Mouse (Mus musculus): ENCODE data around the gene Clasp2.
"Not testable (repeated sequence)": the region's sequence is repeated elsewhere in the genome, so short reads cannot be mapped to it uniquely, and the experiment has no call there.

The Clasp2 gene

GRCm38 (mm10) chr9:113755888-113756719, 14.8 kb downstream of the Clasp2 start:
- no peak for DNase-seq (ENCODE audit: low spot score)

GRCm38 (mm10) chr9:113758472-113758871, 17.2 kb downstream of the Clasp2 start:
- no peak for DNase-seq (ENCODE audit: low spot score)

GRCm38 (mm10) chr9:113759684-113760083, 18.4 kb downstream of the Clasp2 start:
- DNase-seq (ENCODE audit: low spot score) = no peak

- no peak for DNase-seq (ENCODE audit: low spot score)
Measured at GRCm38 (mm10) chr9:113762389-113762788, 21.1 kb downstream of the Clasp2 start.

- no peak for DNase-seq (ENCODE audit: low spot score)
Measured at GRCm38 (mm10) chr9:113763123-113763522, 21.9 kb downstream of the Clasp2 start.

GRCm38 (mm10) chr9:113770640-113771039, 29.4 kb downstream of the Clasp2 start:
- no peak for DNase-seq (ENCODE audit: low spot score)

GRCm38 (mm10) chr9:113780863-113781262, 39.6 kb downstream of the Clasp2 start:
- DNase-seq (ENCODE audit: low spot score) = no peak

- no peak for DNase-seq (ENCODE audit: low spot score)
Measured at GRCm38 (mm10) chr9:113782362-113783005, 41.2 kb downstream of the Clasp2 start.

- DNase-seq (ENCODE audit: low spot score) = no peak
Measured at GRCm38 (mm10) chr9:113783674-113784073, 42.4 kb downstream of the Clasp2 start.

- DNase-seq (ENCODE audit: low spot score) = not testable (repeated sequence)
Measured at GRCm38 (mm10) chr9:113789283-113789682, 48.0 kb downstream of the Clasp2 start.

- peak; percentile 27 for DNase-seq (ENCODE audit: low spot score)
Measured at GRCm38 (mm10) chr9:113792651-113793512, 51.6 kb downstream of the Clasp2 start.

- DNase-seq (ENCODE audit: low spot score) = no peak
Measured at GRCm38 (mm10) chr9:113793513-113793905, 52.2 kb downstream of the Clasp2 start.

GRCm38 (mm10) chr9:113793966-113794365, 52.7 kb downstream of the Clasp2 start:
- no peak for DNase-seq (ENCODE audit: low spot score)

GRCm38 (mm10) chr9:113797206-113797605, 55.9 kb downstream of the Clasp2 start:
- no peak for DNase-seq (ENCODE audit: low spot score)

- DNase-seq (ENCODE audit: low spot score) = no peak
Measured at GRCm38 (mm10) chr9:113800671-113801070, 59.4 kb downstream of the Clasp2 start.

GRCm38 (mm10) chr9:113802734-113803133, 61.5 kb downstream of the Clasp2 start:
- DNase-seq (ENCODE audit: low spot score) = no peak

GRCm38 (mm10) chr9:113803751-113804150, 62.5 kb downstream of the Clasp2 start:
- no peak for DNase-seq (ENCODE audit: low spot score)

GRCm38 (mm10) chr9:113805359-113805758, 64.1 kb downstream of the Clasp2 start:
- DNase-seq (ENCODE audit: low spot score) = no peak

GRCm38 (mm10) chr9:113811327-113811726, 70.1 kb downstream of the Clasp2 start:
- DNase-seq (ENCODE audit: low spot score) = no peak

GRCm38 (mm10) chr9:113811957-113812670, 70.8 kb downstream of the Clasp2 start:
- DNase-seq (ENCODE audit: low spot score) = no peak

GRCm38 (mm10) chr9:113812671-113813001, 71.4 kb downstream of the Clasp2 start:
- no peak for DNase-seq (ENCODE audit: low spot score)

GRCm38 (mm10) chr9:113813086-113813485, 71.8 kb downstream of the Clasp2 start:
- no peak for DNase-seq (ENCODE audit: low spot score)
